Mouse (Mus musculus) embryonic stem cell, embryonic (primary cell): ENCODE measurements around the gene Kansl3.

Experiments used
- CTCF ChIA-PET, 4 experiments: fragments of 300-600 bp in 2 of 4; fragments of 350-600 bp in 2 of 4; sonication (Branson Sonifier 250); formaldehyde crosslinking; loops; one replicate each; lab custom pipeline; 2022; ENCODE audit warnings: inconsistent platforms in 2 of 4; lab: Charles Lee
- POLR2A ChIA-PET, 4 experiments: fragments of 300-600 bp in 2 of 4; fragments of 350-600 bp in 2 of 4; sonication (Branson Sonifier 250); formaldehyde crosslinking; loops; one replicate each; lab custom pipeline; 2022; ENCODE audit warnings: antibody characterized with exemption in 4 of 4, inconsistent platforms in 1 of 4; lab: Charles Lee

The Kansl3 gene

GRCm38 (mm10) chr1:36368969-36369645, at the start of gene Kansl3:
Kansl3 (minus strand) TSS chr1:36369181.
- ChIA-PET POLR2A (interaction anchor here in 3 of 4 experiments (0.6 to 3.7 kb wide), 21 partner anchors 10 to 1858 kb away, joined by 3 to 12 read pairs (median 4); partner anchors contain the start of genes Arid5a (in 2 of the 3), Lman2l (in 1 of the 3) and Sema4c (in 1 of the 3)), CTCF (interaction anchor here in 1 of 4 experiments (1.2 kb wide), 1 partner anchor 45 kb away, joined by 3 read pairs; no protein-coding TSS in a partner anchor)

GRCm38 (mm10) chr1:36404531-36404930, 35.5 kb upstream of the Kansl3 start:
- ChIA-PET CTCF (interaction anchor here in 2 of 4 experiments (0.6 to 1.6 kb wide), 2 partner anchors 65 to 83 kb away, joined by 3 to 4 read pairs; no protein-coding TSS in a partner anchor), POLR2A (interaction anchor here in 2 of 4 experiments (0.6 to 0.9 kb wide), 2 partner anchors 9 to 25 kb away, joined by 3 to 4 read pairs; no protein-coding TSS in a partner anchor)

GRCm38 (mm10) chr1:36401509-36401908, 32.5 kb upstream of the Kansl3 start:
- ChIA-PET POLR2A (interaction anchor here in 1 of 4 experiments (0.5 to 1.2 kb wide), 2 partner anchors 104 to 1626 kb away, joined by 3 read pairs; no protein-coding TSS in a partner anchor), CTCF (no interaction called here)

GRCm38 (mm10) chr1:36397041-36397440, 28.1 kb upstream of the Kansl3 start:
- POLR2A ChIA-PET, result interaction anchor here in 2 of 4 experiments (0.6 kb wide), 2 partner anchors 432 to 955 kb away, joined by 4 to 10 read pairs; no protein-coding TSS in a partner anchor
- CTCF ChIA-PET, result interaction anchor here in 2 of 4 experiments (0.7 to 1.1 kb wide), 2 partner anchors 14 to 126 kb away, joined by 3 to 5 read pairs; no protein-coding TSS in a partner anchor

GRCm38 (mm10) chr1:36379582-36379981, 10.6 kb upstream of the Kansl3 start:
- ChIA-PET CTCF (interaction anchor here in 2 of 4 experiments (0.6 kb wide), 2 partner anchors 61 to 121 kb away, joined by 4 to 10 read pairs; no protein-coding TSS in a partner anchor), POLR2A (interaction anchor here in 3 of 4 experiments (0.5 to 1.8 kb wide), 5 partner anchors 9 to 1011 kb away, joined by 3 to 5 read pairs (median 3); partner anchors contain the start of gene Kansl3 (in 1 of the 3))

GRCm38 (mm10) chr1:36378880-36379279, 9.9 kb upstream of the Kansl3 start:
- CTCF ChIA-PET, result interaction anchor here in 2 of 4 experiments (0.5 to 0.6 kb wide), 3 partner anchors 9 to 62 kb away, joined by 3 to 10 read pairs (median 3); no protein-coding TSS in a partner anchor
- POLR2A ChIA-PET, result interaction anchor here in 2 of 4 experiments (1.0 to 1.8 kb wide), 2 partner anchors 10 to 13 kb away, joined by 3 to 5 read pairs; partner anchors contain the start of gene Kansl3 (in 1 of the 2)

- POLR2A ChIA-PET, result no interaction called here
- CTCF ChIA-PET, result no interaction called here
These were observed 3.2 kb upstream of the Kansl3 start, which contains the start of gene Fer1l5 for GRCm38 (mm10) chr1:36371934-36372845. Fer1l5 (plus strand) TSS chr1:36372291.

- ChIA-PET CTCF (interaction anchor here in 1 of 4 experiments (0.5 to 0.6 kb wide), 2 partner anchors 23 to 97 kb away, joined by 3 to 5 read pairs; no protein-coding TSS in a partner anchor), POLR2A (interaction anchor here in 3 of 4 experiments (0.7 to 1.7 kb wide), 6 partner anchors 9 to 125 kb away, joined by 3 to 4 read pairs (median 3); no protein-coding TSS in a partner anchor)
These were observed 1.9 kb upstream of the Kansl3 start for GRCm38 (mm10) chr1:36370918-36371317.

GRCm38 (mm10) chr1:36368112-36368968, 641 bp downstream of the Kansl3 start:
- CTCF ChIA-PET, result interaction anchor here in 1 of 4 experiments (1.2 kb wide), 1 partner anchor 44 kb away, joined by 3 read pairs; no protein-coding TSS in a partner anchor
- POLR2A ChIA-PET, result interaction anchor here in 3 of 4 experiments (0.6 to 3.7 kb wide), 18 partner anchors 10 to 1858 kb away, joined by 3 to 12 read pairs (median 4); partner anchors contain the start of genes Arid5a (in 3 of the 3), Lman2l (in 1 of the 3) and Sema4c (in 1 of the 3)

- POLR2A ChIA-PET, result interaction anchor here in 3 of 4 experiments (0.6 to 3.7 kb wide), 18 partner anchors 9 to 191 kb away, joined by 3 to 12 read pairs (median 4); partner anchors contain the start of genes Arid5a (in 3 of the 3), Lman2l (in 1 of the 3) and Sema4c (in 1 of the 3)
- CTCF ChIA-PET, result interaction anchor here in 1 of 4 experiments (1.2 kb wide), 1 partner anchor 44 kb away, joined by 3 read pairs; no protein-coding TSS in a partner anchor
These were observed 1.3 kb downstream of the Kansl3 start for GRCm38 (mm10) chr1:36367698-36368097.

GRCm38 (mm10) chr1:36356955-36357695, 11.9 kb downstream of the Kansl3 start:
- ChIA-PET POLR2A (interaction anchor here in 3 of 4 experiments (1.1 to 2.6 kb wide), 9 partner anchors 8 to 88 kb away, joined by 3 to 16 read pairs (median 4); partner anchors contain the start of genes Kansl3 (in 1 of the 3) and Lman2l (in 1 of the 3)), CTCF (interaction anchor here in 2 of 4 experiments (0.5 to 0.8 kb wide), 2 partner anchors 33 to 128 kb away, joined by 4 to 10 read pairs; no protein-coding TSS in a partner anchor)

- POLR2A ChIA-PET, result interaction anchor here in 1 of 4 experiments (1.0 kb wide), 1 partner anchor 159 kb away, joined by 3 read pairs; no protein-coding TSS in a partner anchor
- CTCF ChIA-PET, result interaction anchor here in 1 of 4 experiments (0.6 kb wide), 1 partner anchor 228 kb away, joined by 3 read pairs; no protein-coding TSS in a partner anchor
These were observed 16.6 kb downstream of the Kansl3 start for GRCm38 (mm10) chr1:36352351-36352750.

- POLR2A ChIA-PET, result interaction anchor here in 3 of 4 experiments (0.6 to 1.3 kb wide), 3 partner anchors 11 to 280 kb away, joined by 3 to 4 read pairs (median 4); no protein-coding TSS in a partner anchor
- CTCF ChIA-PET, result interaction anchor here in 1 of 4 experiments (0.6 kb wide), 1 partner anchor 517 kb away, joined by 3 read pairs; no protein-coding TSS in a partner anchor
These were observed 26.4 kb downstream of the Kansl3 start for GRCm38 (mm10) chr1:36342547-36342946.

GRCm38 (mm10) chr1:36332955-36333887, 35.8 kb downstream of the Kansl3 start:
- POLR2A ChIA-PET, result interaction anchor here (0.6 to 2.9 kb wide), 16 partner anchors 9 to 931 kb away, joined by 3 to 18 read pairs (median 4); partner anchors contain the start of gene Arid5a (in 2 of the 4)
- CTCF ChIA-PET, result interaction anchor here (0.5 to 2.4 kb wide), 5 partner anchors 9 to 185 kb away, joined by 4 to 9 read pairs (median 5); no protein-coding TSS in a partner anchor
